Mouse (Mus musculus) c-Kit-positive CD71-negative TER-119-negative erythroid progenitor cells, embryonic 14.5 days (primary cell): ENCODE data around the gene Ppm1l.

Experiments used
- DNase-seq: peaks from one replicate; pipeline ENCODE4 v3.0.0-alpha.2; 2013; ENCODE audit warnings: low read depth

Ppm1l gene

DNA sequence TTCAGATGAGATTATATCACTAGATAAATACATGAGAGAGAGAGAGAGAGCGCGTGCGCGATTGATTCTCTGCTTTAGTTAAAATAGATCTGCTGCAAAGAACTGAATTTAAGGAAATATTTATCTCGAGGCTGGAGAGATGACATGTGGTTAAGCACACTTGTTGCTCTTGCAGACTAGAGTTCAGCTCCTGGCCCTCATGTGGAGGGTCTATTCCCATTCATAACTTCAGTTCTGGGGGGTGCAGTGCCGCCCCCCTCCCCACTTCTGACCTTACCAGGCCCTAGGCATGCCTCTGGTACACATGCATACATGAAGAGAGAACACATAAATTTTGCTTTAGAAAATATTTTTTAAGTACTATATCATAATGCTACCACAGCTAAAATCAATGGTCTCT is 280.6 kb downstream of the Ppm1l start:
- DNase-seq = no peak

DNA sequence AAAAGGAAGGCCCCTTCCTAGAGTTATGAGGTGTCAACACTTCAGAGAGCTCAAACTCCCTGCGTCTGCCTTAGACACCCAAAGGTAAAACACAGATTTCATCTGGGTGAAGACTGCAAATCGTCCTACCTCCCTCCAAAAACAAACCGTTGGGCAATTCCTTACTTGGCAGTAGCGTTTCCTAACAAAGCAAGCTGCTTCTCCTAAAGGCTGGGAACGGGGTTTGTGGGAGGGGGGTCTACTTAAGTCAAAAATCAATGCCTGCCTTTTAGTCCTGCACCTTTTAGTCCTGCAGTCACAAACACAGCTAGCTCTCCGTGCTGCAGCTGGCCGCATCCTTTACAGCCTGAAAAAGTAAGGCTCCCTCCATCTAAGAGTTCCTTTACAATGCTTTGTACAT is 281.2 kb downstream of the Ppm1l start:
- DNase-seq = no peak

DNA sequence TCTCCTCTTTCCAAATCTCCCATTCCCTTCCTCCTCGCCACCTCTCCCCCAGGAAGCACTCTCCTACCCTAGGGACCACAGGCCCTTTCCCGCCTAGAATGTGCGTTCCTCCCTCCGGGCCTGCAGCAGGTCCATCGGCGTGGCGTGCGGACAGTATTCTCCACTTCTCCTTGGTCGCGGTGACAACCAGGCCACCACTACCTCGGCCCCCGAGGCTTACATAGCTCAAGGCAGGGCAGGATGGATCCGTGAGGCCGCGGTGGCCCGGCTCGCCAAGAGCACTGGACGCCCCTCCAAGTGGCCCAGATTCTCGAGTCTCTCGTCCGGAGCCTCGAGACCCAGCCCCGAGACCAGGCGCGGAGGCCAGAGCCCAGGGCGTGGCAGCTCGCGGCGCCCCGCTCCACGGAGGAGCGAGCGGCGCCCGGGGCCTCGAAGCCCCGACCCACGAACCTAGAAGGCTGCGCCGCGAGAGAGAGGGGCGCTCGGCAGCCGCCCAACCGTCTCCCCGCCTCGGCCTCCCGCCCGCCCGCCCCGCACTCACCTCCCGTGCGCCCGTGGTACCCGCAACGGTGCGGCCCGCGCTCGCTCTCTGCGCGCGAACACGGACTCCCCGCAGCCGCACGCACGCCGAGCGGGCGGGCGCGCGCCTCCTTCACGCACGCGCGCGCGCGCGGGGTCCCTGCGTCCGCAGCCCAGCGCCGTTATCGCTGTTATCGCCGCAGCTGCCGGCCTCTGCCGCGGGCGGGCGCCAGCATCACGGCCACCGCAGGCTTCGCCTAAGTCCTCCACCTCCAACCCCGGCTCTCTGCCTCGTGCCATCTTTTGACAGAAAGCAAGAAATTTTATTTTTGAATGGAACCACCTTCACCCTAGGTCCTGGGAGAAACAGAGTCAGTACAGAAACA is 281.9 kb downstream of the Ppm1l start, which contains the start of gene B3galnt1:
TSS of gene B3galnt1 (minus strand) at position 700 of the 905 bp plus-strand sequence.
- no peak for DNase-seq

DNA sequence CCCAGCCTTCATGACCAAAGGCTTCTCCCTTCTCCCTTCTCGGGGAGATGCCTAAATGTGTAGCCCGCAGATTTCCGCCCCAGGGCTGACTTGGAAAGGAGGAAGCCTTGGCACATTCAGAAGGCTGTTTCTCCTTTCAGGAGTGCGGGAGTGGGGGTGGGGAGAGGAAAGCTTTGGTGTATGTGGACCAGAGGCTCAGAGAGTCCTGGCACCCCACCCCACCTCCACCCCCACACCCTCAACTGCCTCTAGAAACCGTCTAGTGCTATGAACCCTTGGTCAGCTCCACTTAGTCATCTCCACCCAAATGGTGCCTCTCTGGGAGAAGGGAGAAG is 282.5 kb downstream of the Ppm1l start:
- no peak for DNase-seq

DNA sequence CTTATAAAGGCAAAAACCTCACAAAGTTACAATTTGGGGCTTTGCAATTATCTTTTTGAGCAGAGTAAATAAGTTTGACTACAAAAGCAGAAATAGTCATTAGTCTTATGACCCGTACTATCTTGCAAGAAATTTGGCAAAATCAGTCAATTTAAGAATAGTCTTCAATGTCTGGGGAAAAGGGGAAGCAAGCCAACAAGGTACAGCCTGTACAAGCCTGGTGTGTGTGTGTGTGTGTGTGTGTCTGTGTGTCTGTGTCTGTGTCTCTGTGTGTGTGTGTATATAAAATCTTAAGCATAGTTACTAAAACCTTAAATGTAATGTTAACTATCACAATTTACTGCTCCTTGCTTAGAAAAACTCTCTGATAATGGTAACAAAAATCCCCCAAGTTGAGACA is 290.3 kb downstream of the Ppm1l start:
- no peak for DNase-seq

DNA sequence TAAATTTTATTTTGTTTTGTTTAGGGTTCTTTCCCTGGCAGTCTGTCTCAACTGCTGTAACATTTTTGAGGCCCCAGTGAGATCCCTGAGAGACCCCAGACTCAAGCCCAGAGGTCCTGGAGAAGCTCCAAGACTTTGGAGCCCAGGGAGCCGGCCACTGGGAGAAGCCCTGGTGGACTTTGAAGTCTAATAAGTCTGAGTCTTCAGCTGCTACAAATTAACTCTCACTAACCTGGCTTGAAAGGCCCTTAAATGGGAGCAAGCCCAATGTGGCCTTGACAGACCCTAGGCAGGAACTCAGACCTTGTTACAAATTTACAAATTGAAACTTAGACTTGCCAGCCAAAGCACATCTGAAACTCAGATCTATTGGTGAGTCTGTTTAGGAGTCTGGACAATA is 290.8 kb downstream of the Ppm1l start:
- DNase-seq = no peak

DNA sequence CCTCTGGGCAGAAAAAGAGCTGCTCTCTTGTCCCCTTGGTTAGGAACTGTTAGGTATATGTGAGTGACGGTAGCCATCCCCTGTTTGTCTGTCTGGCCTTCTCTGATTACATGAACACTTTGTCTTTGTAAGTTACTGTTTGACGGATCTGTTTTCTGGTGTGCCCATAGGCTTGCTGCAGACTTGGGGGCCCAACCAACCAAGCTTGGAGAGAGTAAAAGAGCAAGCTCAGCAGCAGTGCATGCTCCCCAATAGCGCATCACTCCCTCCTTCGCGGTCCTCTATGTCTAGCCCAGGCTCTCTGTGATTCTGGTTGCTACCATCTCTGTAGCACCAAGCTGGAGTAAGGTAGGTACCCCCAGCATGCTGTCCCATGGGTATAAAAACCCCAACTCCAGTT is 291.2 kb downstream of the Ppm1l start:
- no peak for DNase-seq
